Mouse (Mus musculus) lung, postnatal 25 days (tissue): ENCODE data around the gene Ccl11.

Experiments
- DNase-seq: peaks from one replicate; pipeline ENCODE4 v3.0.0; 2022; ENCODE audit warnings: low spot score

The Ccl11 gene

DNA sequence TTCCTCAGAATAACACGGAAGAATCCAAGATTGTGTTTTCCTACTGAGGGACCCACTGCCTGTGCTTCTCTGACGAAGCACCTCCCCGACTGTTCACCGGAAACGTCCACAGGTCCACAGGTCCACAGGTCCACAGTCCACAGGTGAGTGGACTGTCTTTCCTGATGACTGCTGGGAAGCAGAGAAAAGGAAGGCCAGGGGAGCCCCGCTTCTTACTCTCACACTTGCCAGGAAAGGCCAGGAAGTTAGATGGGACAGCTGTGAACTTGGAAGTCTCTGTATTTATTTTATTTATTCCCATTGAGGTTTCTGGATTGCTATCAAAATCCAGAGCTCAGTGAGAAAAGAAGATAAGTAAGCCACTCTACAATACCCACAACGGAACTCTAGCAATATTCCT is 3.8 kb upstream of the Ccl11 start:
- no peak for DNase-seq

GRCm38 (mm10) chr11:82062226-82062625 is 4.6 kb downstream of the Ccl11 start:
- DNase-seq, result no peak

DNA sequence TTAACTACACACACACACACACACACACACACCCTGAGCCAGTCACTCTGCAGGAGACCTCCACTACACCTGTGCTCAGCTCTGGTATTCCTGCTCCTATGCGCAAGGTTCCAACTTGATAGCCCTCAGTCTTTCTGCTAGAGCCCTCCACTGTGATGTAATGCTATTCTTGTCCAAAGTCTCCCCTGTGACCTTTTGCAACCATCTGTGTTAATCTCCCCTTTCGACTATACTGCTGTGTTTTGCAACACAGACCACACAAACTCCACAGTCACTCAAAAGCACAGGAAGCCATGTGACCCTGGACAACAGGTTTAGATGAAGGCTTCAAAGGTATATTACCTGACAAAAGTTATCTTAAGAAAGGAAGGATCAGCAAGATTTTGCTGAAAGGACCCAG is 5.8 kb downstream of the Ccl11 start:
- no peak for DNase-seq

GRCm38 (mm10) chr11:82066953-82067571 is 9.4 kb downstream of the Ccl11 start:
- no peak for DNase-seq

DNA sequence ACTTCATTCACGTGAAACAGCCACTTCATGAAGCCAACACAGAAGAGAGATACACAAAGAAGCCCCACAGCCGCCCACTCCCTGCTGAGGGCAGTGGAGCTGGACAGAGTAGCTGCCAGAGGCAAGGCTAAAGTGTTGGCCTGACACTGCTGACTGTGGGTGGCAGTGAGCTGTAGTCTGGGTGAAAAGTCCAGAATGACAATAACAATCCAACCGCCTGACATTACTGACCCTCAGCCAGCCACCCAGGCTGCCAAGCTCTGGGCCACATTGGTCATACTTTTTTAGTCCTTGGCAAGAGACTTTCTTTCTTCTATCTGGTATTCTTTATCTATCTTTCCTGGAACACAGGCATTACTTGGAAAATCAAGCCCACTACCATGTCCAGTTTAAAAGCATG is 13.5 kb downstream of the Ccl11 start:
- DNase-seq, result no peak

DNA sequence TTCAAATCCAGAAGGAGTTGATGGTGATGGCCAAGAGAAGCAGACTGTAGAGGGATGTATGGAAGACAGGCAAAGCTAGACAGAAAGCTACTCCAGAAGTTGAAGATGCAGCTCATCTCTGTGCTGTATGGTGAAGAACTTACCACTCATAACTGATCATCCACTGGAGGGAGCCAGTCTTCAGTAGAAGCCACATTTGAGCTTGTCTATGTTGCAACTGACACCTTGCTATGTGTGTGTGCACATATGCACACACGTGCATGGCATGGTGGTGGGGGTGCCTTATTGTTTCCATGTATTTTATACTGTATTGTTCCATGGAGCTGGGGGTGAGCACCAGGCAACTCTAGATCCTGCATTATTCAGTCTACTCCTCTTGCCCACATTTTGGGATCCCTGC is 14.8 kb downstream of the Ccl11 start:
- no peak for DNase-seq

- DNase-seq, result no peak
These were observed 15.4 kb downstream of the Ccl11 start for GRCm38 (mm10) chr11:82072984-82073383.

DNA sequence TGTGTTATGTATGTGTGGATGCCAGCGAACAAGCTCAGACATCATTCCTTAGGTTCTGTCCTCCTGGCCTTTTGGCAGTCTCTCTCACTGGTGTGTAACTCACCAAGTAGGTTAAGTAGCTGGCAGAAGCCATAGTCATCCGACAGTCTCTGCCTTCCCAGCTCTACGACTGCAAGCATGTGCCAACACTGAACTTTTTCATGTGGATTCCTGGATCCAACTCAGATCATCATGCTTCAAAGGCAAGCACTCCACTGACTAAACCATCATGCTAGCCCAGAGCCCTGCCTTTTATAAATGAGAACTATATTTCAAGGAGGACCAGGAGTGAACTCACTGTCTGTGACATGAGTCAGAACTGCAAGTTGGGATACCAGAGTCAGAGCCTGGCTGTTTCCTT is 16.1 kb downstream of the Ccl11 start:
- no peak for DNase-seq

GRCm38 (mm10) chr11:82077031-82077430 is 19.4 kb downstream of the Ccl11 start:
- DNase-seq, result no peak

DNA sequence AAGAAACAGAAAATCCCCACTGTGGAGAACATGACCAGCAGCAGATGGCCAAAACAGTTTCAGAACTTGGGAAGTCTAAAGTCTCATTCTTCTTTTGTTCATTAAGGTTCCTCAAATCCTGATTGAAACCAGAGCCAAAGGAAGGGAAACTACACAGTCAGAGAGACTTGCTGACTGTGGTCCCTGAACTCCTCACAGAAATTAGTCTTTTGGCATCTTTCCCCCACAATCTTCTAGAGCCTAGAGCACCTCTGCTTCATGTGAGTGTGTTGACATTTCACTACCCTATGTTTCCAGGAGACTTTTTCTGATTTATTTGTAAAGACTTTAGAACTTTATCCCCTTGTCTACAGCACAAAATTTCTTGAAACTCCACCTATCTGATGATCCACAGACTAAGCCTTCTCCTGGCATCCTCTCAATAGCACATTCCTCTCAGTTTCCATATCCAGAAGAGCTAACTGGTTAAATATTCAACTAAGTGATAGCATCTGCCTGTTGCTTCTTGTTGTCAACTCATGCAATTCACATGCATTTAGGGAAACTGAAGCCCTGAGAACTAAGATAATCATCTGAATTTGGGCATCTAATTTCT is 20.6 kb downstream of the Ccl11 start:
- no peak for DNase-seq

- DNase-seq, result no peak
These were observed 23.2 kb downstream of the Ccl11 start for GRCm38 (mm10) chr11:82080865-82081264.

DNA sequence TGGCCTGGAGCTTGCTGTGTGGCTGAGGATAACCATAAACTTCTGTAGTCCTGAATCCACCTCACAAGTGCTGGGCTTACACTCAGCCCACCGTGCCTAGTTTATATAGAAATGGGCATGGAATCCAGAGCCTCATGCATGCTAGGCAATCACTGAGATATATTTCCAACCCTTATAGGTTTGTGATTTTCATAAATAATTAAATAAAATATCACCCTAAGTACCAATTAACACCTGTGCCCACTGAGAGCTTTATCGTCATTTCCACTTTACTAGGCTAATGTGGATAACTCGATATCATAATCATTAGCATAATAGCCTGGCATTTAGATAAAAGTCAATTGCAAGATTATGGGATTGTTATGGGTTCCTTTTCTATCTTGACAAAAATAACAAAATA is 26.7 kb downstream of the Ccl11 start:
- DNase-seq, result no peak

DNA sequence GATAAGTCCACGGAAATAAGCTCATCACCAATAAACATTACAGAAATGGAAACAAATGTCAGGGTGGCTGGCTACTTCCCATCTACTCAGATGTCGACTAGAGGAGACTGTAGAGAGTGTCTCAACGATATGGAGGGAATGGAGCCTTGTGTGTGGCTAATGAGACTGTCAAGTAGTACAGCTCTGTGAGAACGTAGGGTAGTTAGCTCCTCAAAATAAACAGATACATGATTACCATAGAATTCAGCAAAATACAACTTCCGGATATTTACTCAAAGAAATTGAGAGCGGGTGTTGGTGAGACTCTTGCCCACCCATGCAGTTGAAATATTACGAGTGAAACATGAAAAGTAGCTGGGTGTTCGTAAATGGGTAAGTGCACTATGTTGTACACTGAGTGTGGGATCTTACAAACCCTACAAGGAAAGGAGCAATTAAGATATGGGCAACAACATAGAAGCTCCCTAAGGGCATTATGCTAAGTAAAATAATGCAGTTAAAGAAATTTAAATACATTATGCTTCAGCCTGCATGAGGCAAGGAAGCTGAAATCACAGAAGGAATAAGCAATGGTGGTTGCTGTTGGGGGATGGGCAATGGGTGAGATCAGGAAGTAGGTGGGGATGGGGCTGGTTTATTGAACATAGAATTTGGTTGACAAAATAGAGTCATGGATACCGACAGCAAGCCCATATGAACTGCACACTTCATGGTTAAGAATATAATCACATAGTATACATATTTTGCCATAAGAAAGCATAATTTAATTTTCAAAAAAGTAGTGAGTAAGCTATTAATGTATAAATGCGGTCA is 42.1 kb downstream of the Ccl11 start:
- no peak for DNase-seq

DNA sequence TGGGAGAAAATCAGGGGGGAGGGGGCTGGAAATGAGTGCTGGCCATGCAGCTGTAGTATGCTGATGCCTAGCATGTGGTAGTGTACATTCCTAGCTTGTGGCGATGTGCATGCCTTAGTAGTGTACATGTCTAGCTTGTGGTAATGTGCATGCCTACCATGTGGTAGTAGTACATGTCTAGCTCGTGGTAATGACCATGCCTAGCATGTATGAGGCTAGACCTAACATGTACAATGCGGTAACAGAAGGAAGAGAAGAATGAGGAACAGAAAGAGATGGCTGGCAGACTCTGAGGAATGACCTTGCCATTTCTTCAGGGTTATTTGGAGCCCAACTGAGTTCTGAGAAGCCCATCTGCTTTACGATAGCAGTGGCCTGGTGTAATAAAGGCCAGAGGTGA is 43.5 kb downstream of the Ccl11 start:
- no peak for DNase-seq

DNA sequence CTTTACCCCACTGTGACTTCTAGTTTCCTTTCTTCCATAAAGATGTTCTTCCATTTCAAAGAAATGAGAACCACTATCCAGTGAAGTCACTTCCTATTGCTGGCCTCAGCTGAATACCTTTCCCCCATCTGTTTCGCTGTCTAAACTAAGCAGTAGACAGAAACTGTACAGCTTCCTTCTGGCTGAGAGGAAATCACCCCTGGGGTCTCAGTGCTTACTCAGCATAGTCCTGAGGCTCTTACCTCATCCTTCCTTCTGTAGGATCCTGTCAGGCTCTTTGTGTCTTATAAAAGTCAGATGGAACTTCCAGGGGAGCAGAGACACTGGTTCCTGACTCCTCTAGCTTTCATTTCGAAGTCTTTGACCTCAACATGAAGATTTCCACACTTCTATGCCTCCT is 43.9 kb downstream of the Ccl11 start, which contains the start of gene Ccl12:
TSS of gene Ccl12 (plus strand) at position 317 of the 400 bp plus-strand sequence.
- no peak for DNase-seq

GRCm38 (mm10) chr11:82109611-82110010 is 52.0 kb downstream of the Ccl11 start:
- DNase-seq, result no peak

- DNase-seq, result no peak
These were observed 53.0 kb downstream of the Ccl11 start for GRCm38 (mm10) chr11:82110372-82111248.
